Mouse (Mus musculus): Measurements from ENCODE around the gene Gramd4. TPM values are rescaled to one million over a fixed set of nuclear protein-coding genes. Genes with fewer than 3 reads are reported as not detected.

Gramd4 gene
- polyA plus RNA-seq, 1 experiment from 2014 or later = 9.7 TPM

DNA sequence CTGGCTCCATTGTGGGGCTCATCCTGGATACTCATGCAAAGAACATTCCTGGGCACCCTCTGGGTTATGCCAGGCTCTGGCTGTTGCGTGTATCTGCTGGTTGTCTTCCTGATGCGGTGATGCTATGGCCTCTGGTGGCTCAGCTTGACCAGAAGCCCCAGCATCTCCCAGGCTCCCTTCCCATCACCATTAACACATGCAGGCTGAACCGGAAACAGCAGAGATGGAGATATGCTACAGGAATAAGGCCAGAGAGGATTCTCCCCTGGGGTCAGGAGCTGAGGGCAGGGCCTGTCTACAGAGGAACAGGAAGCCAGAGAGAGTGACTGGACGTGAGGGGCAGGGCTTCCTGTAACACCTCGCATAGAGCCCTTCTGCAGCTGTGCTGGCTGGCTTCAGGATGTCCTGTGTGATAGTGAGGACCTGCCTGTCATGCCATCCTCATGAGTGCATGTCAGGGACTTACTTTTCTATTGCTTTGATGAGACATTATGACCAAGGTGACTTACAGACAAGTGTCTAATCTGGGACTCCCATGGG, 1.2 kb upstream of the Gramd4 start:
- no peaks in the 10 kb centered on the region for H3K36me3 ChIP-seq (ENCODE audit: control insufficient read depth, insufficient read depth, low read length)
- ATAC-seq (ENCODE audit: low FRiP score, low TSS enrichment) = no peak
- 82% methylated on average over 5 of the region's 5 CpGs for WGBS
- no peak overlapping the region for H3K4me3 ChIP-seq (ENCODE audit: low read length)
- H3K9ac ChIP-seq (ENCODE audit: low read depth, low read length) = no peak overlapping the region
- H3K27ac ChIP-seq (ENCODE audit: low read depth, low read length) = no peak overlapping the region
- no peaks in the 10 kb centered on the region for H3K27me3 ChIP-seq (ENCODE audit: control insufficient read depth, insufficient read depth, low read length)
- no peaks in the 10 kb centered on the region for H3K9me3 ChIP-seq (ENCODE audit: control insufficient read depth, low read length)
- H3K4me2 ChIP-seq (replicated peaks; ENCODE audit: low read depth, low read length) = no peak overlapping the region
- peaks cover 33% of the 10 kb centered on the region for H3K4me1 ChIP-seq (ENCODE audit: control insufficient read depth, insufficient read depth, low read length)

DNA sequence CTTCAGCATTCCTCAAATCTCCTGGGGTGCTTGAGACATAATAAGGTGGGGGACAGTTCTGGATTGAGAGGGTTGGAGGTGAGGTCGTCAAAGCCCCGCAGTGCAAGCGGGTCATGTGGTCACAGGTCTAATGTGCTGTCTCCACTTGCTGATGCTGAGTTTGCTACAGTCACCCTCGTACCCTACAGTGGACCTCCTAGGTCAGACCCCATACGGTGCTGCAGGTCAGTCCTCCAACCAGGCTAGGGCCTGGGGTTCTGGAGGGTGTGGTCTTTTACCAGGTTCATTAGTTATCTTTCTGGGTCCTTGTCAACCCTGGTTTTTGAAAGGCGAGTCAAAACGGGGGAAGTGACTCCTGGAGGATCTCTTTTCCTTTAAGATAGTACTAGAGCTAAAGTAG, 413 bp downstream of the Gramd4 start:
- H3K27me3 ChIP-seq (ENCODE audit: control insufficient read depth, insufficient read depth, low read length) = no peaks in the 10 kb centered on the region
- peak; percentile 56; the same call in 1 of the 2 replicates for ATAC-seq (ENCODE audit: low FRiP score, low TSS enrichment)
- no peak overlapping the region for H3K27ac ChIP-seq (ENCODE audit: low read depth, low read length)
- H3K9me3 ChIP-seq (ENCODE audit: control insufficient read depth, low read length) = no peaks in the 10 kb centered on the region
- H3K4me2 ChIP-seq (replicated peaks; ENCODE audit: low read depth, low read length) = peak overlapping the region; percentile 92
- WGBS = 10% methylated on average over 7 of the region's 7 CpGs
- H3K4me3 ChIP-seq (ENCODE audit: low read length) = peak overlapping the region; percentile 87
- H3K9ac ChIP-seq (ENCODE audit: low read depth, low read length) = peak overlapping the region; percentile 96
- no peaks in the 10 kb centered on the region for H3K36me3 ChIP-seq (ENCODE audit: control insufficient read depth, insufficient read depth, low read length)
- peaks cover 36% of the 10 kb centered on the region for H3K4me1 ChIP-seq (ENCODE audit: control insufficient read depth, insufficient read depth, low read length)

DNA sequence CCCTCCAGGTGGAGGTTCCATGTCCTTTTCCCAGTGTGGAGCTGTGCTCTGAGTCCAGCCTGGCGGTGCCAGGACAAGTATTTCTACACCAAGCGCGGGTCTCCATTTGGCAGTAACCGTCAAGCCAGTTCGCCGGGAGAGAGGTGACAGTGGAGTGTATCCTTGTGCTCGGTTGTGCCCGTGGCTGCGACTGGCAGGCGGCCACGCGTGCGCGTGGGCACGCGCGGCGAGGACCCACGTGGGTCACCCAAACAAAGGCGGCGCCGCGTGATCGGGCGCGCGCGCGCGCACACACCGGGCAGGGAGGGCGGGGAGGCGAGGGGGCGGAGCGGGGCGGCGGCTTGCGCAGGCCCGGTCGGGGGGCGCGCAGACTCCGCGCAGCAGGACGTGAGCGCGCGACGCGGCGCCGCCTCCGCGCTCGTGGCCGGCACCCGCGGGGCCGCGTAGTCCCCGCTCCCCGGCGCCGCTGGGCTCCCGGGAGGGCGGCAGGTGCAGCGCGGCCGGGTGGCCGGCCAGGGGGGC, 960 bp downstream of the Gramd4 start:
- Histone ChIP-seq H3K4me1 (ENCODE audit: control insufficient read depth, insufficient read depth, low read length) (peaks cover 36% of the 10 kb centered on the region), H3K9ac (ENCODE audit: low read depth, low read length) (peak overlapping the region; percentile 96), H3K27me3 (ENCODE audit: control insufficient read depth, insufficient read depth, low read length) (no peaks in the 10 kb centered on the region), H3K27ac (ENCODE audit: low read depth, low read length) (peak overlapping the region; percentile 49; the same call in 1 of the 2 replicates), H3K9me3 (ENCODE audit: control insufficient read depth, low read length) (no peaks in the 10 kb centered on the region), H3K36me3 (ENCODE audit: control insufficient read depth, insufficient read depth, low read length) (no peaks in the 10 kb centered on the region), H3K4me3 (ENCODE audit: low read length) (peak overlapping the region; percentile 87), H3K4me2 (replicated peaks; ENCODE audit: low read depth, low read length) (peak overlapping the region; percentile 92)
- WGBS = under 1% methylated on average over 45 of the region's 70 CpGs
- peak; percentile 69 for ATAC-seq (ENCODE audit: low FRiP score, low TSS enrichment)

DNA sequence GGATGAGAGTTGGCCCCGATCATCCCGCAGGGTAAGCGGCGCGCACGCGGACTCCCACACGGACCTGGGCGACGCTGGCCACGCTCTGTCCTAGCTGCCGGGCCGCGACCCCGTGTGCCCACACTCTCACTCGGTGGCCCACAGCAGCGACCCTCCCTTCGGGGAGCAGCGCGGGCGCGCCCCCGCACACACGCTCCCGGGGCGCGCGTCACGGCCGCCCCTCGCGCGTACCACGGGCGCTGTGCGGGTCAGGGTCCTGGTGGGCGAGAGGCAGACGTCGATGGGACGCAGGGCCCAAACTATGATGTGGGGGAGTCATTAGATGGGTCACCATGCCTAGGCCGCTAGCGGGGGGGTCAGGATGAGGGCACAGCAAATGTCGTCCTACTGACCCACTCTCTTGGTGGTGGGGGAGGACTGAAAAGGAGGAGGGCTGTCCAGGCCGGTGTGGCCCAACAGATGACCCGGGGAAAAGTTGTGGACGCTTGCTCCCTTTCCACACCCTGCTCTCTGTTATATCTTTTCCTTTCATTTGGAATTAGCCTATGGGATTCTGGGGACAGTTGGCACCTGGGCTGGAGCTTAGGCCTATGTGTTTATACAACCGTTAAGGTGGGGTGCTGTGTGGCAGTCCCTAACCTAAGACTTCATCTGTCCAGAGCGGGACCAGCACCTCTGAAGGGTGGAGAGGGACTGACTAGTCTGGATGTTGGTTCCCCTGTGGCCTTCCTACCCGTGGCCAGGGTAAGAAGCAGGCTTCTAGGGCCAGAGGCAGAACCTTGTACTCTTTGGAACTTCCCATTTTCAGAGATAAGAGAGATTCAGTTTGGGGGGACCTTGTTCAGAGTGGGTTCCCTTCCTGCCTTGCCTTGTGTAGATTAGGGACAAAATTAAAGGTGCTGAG, 1.7 kb downstream of the Gramd4 start:
- ATAC-seq (ENCODE audit: low FRiP score, low TSS enrichment) = peak; percentile 45
- Histone ChIP-seq H3K27me3 (ENCODE audit: control insufficient read depth, insufficient read depth, low read length) (no peaks in the 10 kb centered on the region), H3K4me2 (replicated peaks; ENCODE audit: low read depth, low read length) (peak overlapping the region; percentile 92), H3K4me3 (ENCODE audit: low read length) (peak overlapping the region; percentile 87), H3K9ac (ENCODE audit: low read depth, low read length) (peak overlapping the region; percentile 96), H3K4me1 (ENCODE audit: control insufficient read depth, insufficient read depth, low read length) (peaks cover 36% of the 10 kb centered on the region), H3K36me3 (ENCODE audit: control insufficient read depth, insufficient read depth, low read length) (no peaks in the 10 kb centered on the region), H3K27ac (ENCODE audit: low read depth, low read length) (peak overlapping the region; percentile 49; the same call in 1 of the 2 replicates), H3K9me3 (ENCODE audit: control insufficient read depth, low read length) (no peaks in the 10 kb centered on the region)
- 2% methylated on average over 42 of the region's 49 CpGs for WGBS

DNA sequence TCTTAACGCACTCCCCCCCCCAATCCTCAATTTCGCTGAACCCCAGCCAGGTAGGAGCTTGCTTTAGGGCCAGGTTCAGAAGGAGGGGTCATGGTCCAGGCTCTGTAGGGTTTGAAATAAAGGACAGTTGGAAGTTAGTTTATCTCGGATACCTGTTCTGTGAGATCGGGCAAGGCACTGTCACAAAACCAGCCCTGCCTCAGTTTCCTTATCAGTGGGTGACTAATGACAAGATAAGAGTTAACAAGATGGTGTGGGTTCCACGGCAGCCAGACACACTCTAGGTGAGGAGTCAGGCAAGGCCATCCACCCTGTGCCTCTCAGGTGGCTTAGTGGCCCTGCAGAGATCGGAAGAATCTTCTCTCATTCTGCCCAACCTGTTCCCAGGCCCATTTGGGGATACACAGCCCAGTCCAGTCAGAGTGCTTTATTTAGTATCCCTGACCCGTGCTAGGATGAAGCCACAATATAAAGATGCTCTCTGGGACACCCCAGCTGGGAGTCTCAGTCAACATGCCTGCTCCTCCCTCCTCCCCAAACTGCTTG, 2.4 kb downstream of the Gramd4 start:
- H3K9ac ChIP-seq (ENCODE audit: low read depth, low read length) = no peak overlapping the region; the same call in 1 of the 2 replicates
- H3K4me1 ChIP-seq (ENCODE audit: control insufficient read depth, insufficient read depth, low read length) = peaks cover 43% of the 10 kb centered on the region
- 73% methylated on average over 7 of the region's 7 CpGs for WGBS
- no peaks in the 10 kb centered on the region for H3K27me3 ChIP-seq (ENCODE audit: control insufficient read depth, insufficient read depth, low read length)
- peak overlapping the region; percentile 87; the same call in 1 of the 2 replicates for H3K4me3 ChIP-seq (ENCODE audit: low read length)
- no peaks in the 10 kb centered on the region for H3K9me3 ChIP-seq (ENCODE audit: control insufficient read depth, low read length)
- H3K36me3 ChIP-seq (ENCODE audit: control insufficient read depth, insufficient read depth, low read length) = no peaks in the 10 kb centered on the region
- H3K27ac ChIP-seq (ENCODE audit: low read depth, low read length) = no peak overlapping the region
- no peak for ATAC-seq (ENCODE audit: low FRiP score, low TSS enrichment)
- peak overlapping the region; percentile 92 for H3K4me2 ChIP-seq (replicated peaks; ENCODE audit: low read depth, low read length)

DNA sequence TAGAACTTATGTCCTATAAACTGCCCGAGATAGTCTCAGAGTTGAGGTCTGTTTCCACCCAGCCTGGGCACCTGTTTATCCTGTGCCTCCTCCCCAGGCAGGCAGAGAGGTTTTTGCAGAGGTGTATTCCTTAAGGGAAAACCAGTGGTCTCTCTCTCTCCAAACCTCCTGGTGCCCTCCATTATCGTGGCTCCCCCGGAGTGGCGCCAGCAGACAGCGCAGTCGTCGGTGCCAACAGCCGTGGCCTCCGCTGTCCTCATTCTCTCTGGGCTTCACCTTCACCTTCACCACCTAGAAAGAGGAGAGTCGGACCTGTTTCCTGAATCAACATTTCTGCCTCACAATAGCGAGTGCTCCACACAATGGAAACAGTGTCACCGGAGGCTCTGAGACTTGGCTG, 3.1 kb downstream of the Gramd4 start:
- Histone ChIP-seq H3K36me3 (ENCODE audit: control insufficient read depth, insufficient read depth, low read length) (no peaks in the 10 kb centered on the region), H3K4me3 (ENCODE audit: low read length) (no peak overlapping the region), H3K27ac (ENCODE audit: low read depth, low read length) (no peak overlapping the region), H3K9me3 (ENCODE audit: control insufficient read depth, low read length) (no peaks in the 10 kb centered on the region), H3K9ac (ENCODE audit: low read depth, low read length) (no peak overlapping the region), H3K4me1 (ENCODE audit: control insufficient read depth, insufficient read depth, low read length) (peaks cover 47% of the 10 kb centered on the region), H3K4me2 (replicated peaks; ENCODE audit: low read depth, low read length) (no peak overlapping the region), H3K27me3 (ENCODE audit: control insufficient read depth, insufficient read depth, low read length) (no peaks in the 10 kb centered on the region)
- no peak for ATAC-seq (ENCODE audit: low FRiP score, low TSS enrichment)
- 85% methylated on average over 12 of the region's 12 CpGs for WGBS

DNA sequence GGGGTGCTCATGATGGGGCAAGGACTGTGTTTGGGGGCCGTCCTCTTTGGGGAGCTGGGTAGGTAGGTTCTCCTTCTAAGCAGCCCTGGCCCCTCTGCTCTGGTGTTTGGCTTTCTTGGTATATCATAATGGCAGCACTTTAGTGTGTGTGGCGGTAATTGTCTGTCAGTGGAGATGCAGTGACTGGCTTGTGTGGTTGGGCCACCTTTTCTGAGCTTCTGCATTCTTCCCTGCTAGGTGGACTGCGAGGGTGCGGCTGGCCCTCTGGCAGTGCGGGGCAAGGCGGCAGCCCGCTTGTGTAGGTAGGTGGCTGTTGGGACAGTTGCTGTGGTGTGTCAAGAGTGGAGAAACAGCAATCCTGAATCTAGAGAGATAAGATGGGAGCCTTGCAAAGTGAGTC, 3.7 kb downstream of the Gramd4 start:
- no peak for ATAC-seq (ENCODE audit: low FRiP score, low TSS enrichment)
- Histone ChIP-seq H3K27ac (ENCODE audit: low read depth, low read length) (no peak overlapping the region), H3K9ac (ENCODE audit: low read depth, low read length) (no peak overlapping the region), H3K4me2 (replicated peaks; ENCODE audit: low read depth, low read length) (no peak overlapping the region), H3K27me3 (ENCODE audit: control insufficient read depth, insufficient read depth, low read length) (no peaks in the 10 kb centered on the region), H3K9me3 (ENCODE audit: control insufficient read depth, low read length) (no peaks in the 10 kb centered on the region), H3K4me1 (ENCODE audit: control insufficient read depth, insufficient read depth, low read length) (peaks cover 47% of the 10 kb centered on the region), H3K4me3 (ENCODE audit: low read length) (no peak overlapping the region), H3K36me3 (ENCODE audit: control insufficient read depth, insufficient read depth, low read length) (no peaks in the 10 kb centered on the region)
- WGBS = 81% methylated on average over 7 of the region's 7 CpGs

DNA sequence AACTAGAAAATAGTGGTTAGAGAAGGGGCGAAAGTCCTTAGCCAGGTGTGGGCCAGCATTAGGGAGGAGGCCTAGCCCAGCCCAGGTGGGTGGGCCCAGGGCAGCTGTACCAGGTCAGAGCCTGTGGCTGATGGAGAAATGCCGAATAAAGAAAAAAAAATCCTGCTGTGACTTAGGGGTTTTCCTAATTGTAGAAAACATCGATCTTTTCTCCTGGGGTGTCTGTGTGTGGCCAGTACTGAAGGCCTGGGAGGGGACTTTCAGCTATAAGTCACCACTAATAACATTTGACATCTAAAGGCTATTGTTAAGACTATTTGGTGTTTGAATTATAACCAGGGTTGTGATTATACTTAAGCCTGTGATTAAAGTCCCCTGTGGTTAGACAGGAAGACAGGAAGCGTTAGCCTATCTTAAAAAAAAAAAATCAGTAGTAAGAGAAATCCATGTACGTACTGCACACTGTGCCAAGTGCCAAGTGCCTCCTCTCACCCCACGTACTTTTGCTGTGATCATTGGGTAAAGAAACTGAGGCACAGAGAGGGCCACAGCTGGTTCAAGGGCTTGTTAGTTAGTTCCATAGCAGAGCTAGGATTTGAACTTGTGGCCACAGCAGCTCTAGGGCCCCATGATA, 4.5 kb downstream of the Gramd4 start:
- no peaks in the 10 kb centered on the region for H3K36me3 ChIP-seq (ENCODE audit: control insufficient read depth, insufficient read depth, low read length)
- peaks cover 51% of the 10 kb centered on the region for H3K4me1 ChIP-seq (ENCODE audit: control insufficient read depth, insufficient read depth, low read length)
- no peaks in the 10 kb centered on the region for H3K9me3 ChIP-seq (ENCODE audit: control insufficient read depth, low read length)
- no peak overlapping the region for H3K4me3 ChIP-seq (ENCODE audit: low read length)
- no peaks in the 10 kb centered on the region for H3K27me3 ChIP-seq (ENCODE audit: control insufficient read depth, insufficient read depth, low read length)
- no peak overlapping the region for H3K4me2 ChIP-seq (replicated peaks; ENCODE audit: low read depth, low read length)
- no peak for ATAC-seq (ENCODE audit: low FRiP score, low TSS enrichment)
- 57% methylated on average over 6 of the region's 6 CpGs for WGBS
- H3K27ac ChIP-seq (ENCODE audit: low read depth, low read length) = no peak overlapping the region
- no peak overlapping the region for H3K9ac ChIP-seq (ENCODE audit: low read depth, low read length)

Data from kidney, embryonic 14.5 days (tissue).